Mouse (Mus musculus) megakaryocyte, embryonic 14.5 days (primary cell): ENCODE data around the gene Prkch. TPM values are rescaled to one million over a fixed set of nuclear protein-coding genes. Genes with fewer than 3 reads are reported as not detected.
"Not testable (repeated sequence)": the region's sequence is repeated elsewhere in the genome, so short reads cannot be mapped to it uniquely, and the experiment has no call there.

Experiments used
- H3K27me3 ChIP-seq: replicated peaks from 2 replicates; pipeline ENCODE3; 2012; ENCODE audit warnings: inconsistent platforms
- H3K36me3 ChIP-seq: replicated peaks from 2 replicates; pipeline ENCODE3; 2012; ENCODE audit warnings: low read length, inconsistent platforms, mixed read lengths
- H3K4me1 ChIP-seq: 2 replicates; pipeline ENCODE4 v1.6.1; 2012; ENCODE audit warnings: inconsistent platforms
- H3K4me3 ChIP-seq: replicated peaks from 2 replicates; pipeline ENCODE3; 2012; ENCODE audit warnings: moderate library complexity, mild to moderate bottlenecking, inconsistent platforms
- H3K9me3 ChIP-seq: 2 replicates; pipeline ENCODE4 v1.6.1; 2012; ENCODE audit warnings: inconsistent platforms
- FLI1 ChIP-seq: IDR thresholded peaks from 2 replicates; pipeline ENCODE4 v1.6.1; 2012; ENCODE audit warnings: low read length, inconsistent platforms, mixed read lengths
- GATA1 ChIP-seq: IDR thresholded peaks from 3 replicates; pipeline ENCODE4 v1.6.1; 2012; ENCODE audit warnings: mixed read lengths, low read length, inconsistent platforms, borderline replicate concordance
- polyA plus RNA-seq: library from polyadenylated mRNA; stranded (reverse); fragments of >175 nt; gene quantifications from 2 replicates; pipeline ENCODE4 v1.2.3, GENCODE M21; 2012; ENCODE audit warnings: low replicate concordance; ENCODE audit not compliant: insufficient read depth

The Prkch gene
- polyA plus RNA-seq, 1 experiment: 0.82 TPM

- H3K27me3 ChIP-seq: peaks cover 73% of the 10 kb centered on the region
- peaks cover 13% of the 10 kb centered on the region for H3K9me3 ChIP-seq
- H3K4me1 ChIP-seq: peaks cover 17% of the 10 kb centered on the region
- H3K36me3 ChIP-seq: no peaks in the 10 kb centered on the region
- no peak for TF ChIP-seq GATA1
- no peak for TF ChIP-seq FLI1
- no peak overlapping the region for H3K4me3 ChIP-seq
Observed at GRCm38 (mm10) chr12:73547646-73548045, 37.0 kb upstream of the Prkch start.

- H3K4me1 ChIP-seq: peaks cover 17% of the 10 kb centered on the region
- no peak for TF ChIP-seq FLI1
- TF ChIP-seq GATA1: no peak
- H3K9me3 ChIP-seq: peaks cover 13% of the 10 kb centered on the region
- H3K4me3 ChIP-seq: no peak overlapping the region
- H3K27me3 ChIP-seq: peaks cover 69% of the 10 kb centered on the region
- no peaks in the 10 kb centered on the region for H3K36me3 ChIP-seq
Observed at GRCm38 (mm10) chr12:73548259-73548658, 36.3 kb upstream of the Prkch start.

- Histone ChIP-seq H3K4me3 (no peak overlapping the region), H3K4me1 (0 out of 2 replicates have a peak, but pooled peaks cover 5% of the 10 kb centered on the region), H3K36me3 (no peaks in the 10 kb centered on the region), H3K9me3 (no peaks in the 10 kb centered on the region), H3K27me3 (peaks cover 19% of the 10 kb centered on the region)
- no peak for TF ChIP-seq FLI1
- no peak for TF ChIP-seq GATA1
Observed at GRCm38 (mm10) chr12:73554155-73554554, 30.4 kb upstream of the Prkch start.

GRCm38 (mm10) chr12:73558525-73559195, 25.9 kb upstream of the Prkch start:
- TF ChIP-seq FLI1: no peak
- no peak for TF ChIP-seq GATA1
- Histone ChIP-seq H3K9me3 (peaks cover 7% of the 10 kb centered on the region), H3K36me3 (no peaks in the 10 kb centered on the region), H3K27me3 (peaks cover 4% of the 10 kb centered on the region), H3K4me1 (0 out of 2 replicates have a peak, but pooled peaks cover 5% of the 10 kb centered on the region), H3K4me3 (no peak overlapping the region)

- Histone ChIP-seq H3K36me3 (no peaks in the 10 kb centered on the region), H3K27me3 (peaks cover 4% of the 10 kb centered on the region), H3K4me1 (peaks cover 3% of the 10 kb centered on the region), H3K9me3 (peaks cover 7% of the 10 kb centered on the region), H3K4me3 (no peak overlapping the region)
- TF ChIP-seq GATA1 (no peak), FLI1 (no peak)
Observed at GRCm38 (mm10) chr12:73560091-73560490, 24.5 kb upstream of the Prkch start.

- Histone ChIP-seq H3K4me1 (peaks cover 11% of the 10 kb centered on the region), H3K27me3 (peaks cover 14% of the 10 kb centered on the region)
- H3K4me3 ChIP-seq, H3K9me3 ChIP-seq, H3K36me3 ChIP-seq: not testable (repeated sequence)
Observed at GRCm38 (mm10) chr12:73563122-73563521, 21.5 kb upstream of the Prkch start.

GRCm38 (mm10) chr12:73564176-73564575, 20.4 kb upstream of the Prkch start:
- no peak overlapping the region for H3K4me3 ChIP-seq
- no peaks in the 10 kb centered on the region for H3K36me3 ChIP-seq
- peaks cover 11% of the 10 kb centered on the region for H3K9me3 ChIP-seq
- H3K4me1 ChIP-seq: peaks cover 11% of the 10 kb centered on the region
- H3K27me3 ChIP-seq: peaks cover 14% of the 10 kb centered on the region
- TF ChIP-seq FLI1: no peak
- no peak for TF ChIP-seq GATA1

- Histone ChIP-seq H3K27me3 (peaks cover 14% of the 10 kb centered on the region), H3K4me3 (peak overlapping the region; percentile 85)
Observed at GRCm38 (mm10) chr12:73564795-73565619, 19.6 kb upstream of the Prkch start.

GRCm38 (mm10) chr12:73565620-73565969, 19.0 kb upstream of the Prkch start:
- Histone ChIP-seq H3K4me1 (peaks cover 11% of the 10 kb centered on the region), H3K9me3 (peaks cover 15% of the 10 kb centered on the region), H3K4me3 (peak overlapping the region; percentile 85), H3K36me3 (no peaks in the 10 kb centered on the region), H3K27me3 (peaks cover 14% of the 10 kb centered on the region)
- no peak for TF ChIP-seq GATA1
- no peak for TF ChIP-seq FLI1

More at GRCm38 (mm10) chr12:73564795-73565619, 19.6 kb upstream of the Prkch start:
- TF ChIP-seq FLI1 (no peak), GATA1 (no peak)
- H3K9me3 ChIP-seq: peaks cover 15% of the 10 kb centered on the region
- peaks cover 11% of the 10 kb centered on the region for H3K4me1 ChIP-seq
- no peaks in the 10 kb centered on the region for H3K36me3 ChIP-seq

- peaks cover 24% of the 10 kb centered on the region for H3K27me3 ChIP-seq
- H3K9me3 ChIP-seq: peaks cover 9% of the 10 kb centered on the region
- TF ChIP-seq GATA1: no peak
- TF ChIP-seq FLI1: no peak
- peak overlapping the region; percentile 87 for H3K4me3 ChIP-seq
- no peaks in the 10 kb centered on the region for H3K36me3 ChIP-seq
- peaks cover 21% of the 10 kb centered on the region for H3K4me1 ChIP-seq
Observed at GRCm38 (mm10) chr12:73574632-73575031, 10.0 kb upstream of the Prkch start.
